Mouse (Mus musculus): ENCODE measurements at regions not wholly inside any gene's neighbourhood (a gene's known extent, or its start where the extent isn't known, plus 50 kb on each side); places are given as distances from the start of the nearest gene placed in this dataset.

DNA sequence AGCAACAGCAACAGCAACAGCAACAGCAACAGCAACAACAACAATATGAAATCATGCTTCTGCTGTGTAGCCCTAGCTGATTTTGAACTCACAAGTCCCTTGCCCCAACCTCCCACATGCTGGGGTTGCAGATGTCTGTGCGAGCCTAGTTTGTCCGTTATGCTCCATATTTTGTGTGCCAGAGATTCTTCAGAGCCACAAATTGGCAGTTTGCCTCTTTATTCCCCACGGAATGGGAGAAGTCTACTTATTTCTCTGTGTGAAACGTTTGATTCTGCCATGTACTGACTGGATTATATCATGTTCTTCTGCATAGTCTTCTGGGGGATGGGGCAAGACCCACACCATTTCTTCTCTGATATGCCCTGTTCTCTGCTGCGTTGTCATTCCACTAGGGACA lies 64.5 kb upstream of the Myocd start:
- Histone ChIP-seq H3K4me2 (ENCODE audit: low read depth, low read length) (no peak overlapping the region), H3K4me1 (ENCODE audit: control insufficient read depth, insufficient read depth, low read length) (no peaks in the 10 kb centered on the region), H3K36me3 (ENCODE audit: control insufficient read depth, insufficient read depth, low read length) (no peaks in the 10 kb centered on the region), H3K27me3 (replicated peaks; ENCODE audit: control insufficient read depth, insufficient read depth, low read length) (no peaks in the 10 kb centered on the region), H3K9ac (ENCODE audit: low read depth, low read length) (no peak overlapping the region), H3K9me3 (ENCODE audit: control insufficient read depth, low read length) (no peaks in the 10 kb centered on the region), H3K4me3 (ENCODE audit: low read depth, low read length) (no peak overlapping the region), H3K27ac (replicated peaks; ENCODE audit: low read depth, low read length) (no peak overlapping the region)
- 50% methylated on average over 5 of the region's 5 CpGs for WGBS
- DNase-seq (ENCODE audit: low spot score) (peak; percentile 29), ATAC-seq (ENCODE audit: low read depth) (no peak)

DNA sequence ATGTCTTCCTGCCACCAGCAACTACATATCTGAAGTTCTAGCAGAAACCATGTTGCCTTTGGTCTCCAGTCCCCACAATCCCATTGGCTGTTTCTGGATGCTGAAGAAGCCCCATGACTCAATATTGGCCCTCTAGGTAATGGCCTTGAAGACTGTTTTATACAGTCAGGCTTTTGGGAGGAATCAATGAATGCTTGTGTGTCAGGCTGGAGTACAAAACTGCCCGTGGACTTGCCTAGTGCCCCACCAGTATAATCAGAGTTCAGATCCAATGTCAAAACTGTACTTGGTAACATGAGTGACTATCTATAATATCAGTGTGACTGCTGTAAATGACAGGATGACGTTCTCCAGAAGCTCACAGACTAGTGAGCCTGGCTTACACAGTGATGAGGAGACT lies 63.3 kb upstream of the Myocd start:
- Histone ChIP-seq H3K4me3 (ENCODE audit: low read depth, low read length) (no peak overlapping the region), H3K9me3 (ENCODE audit: control insufficient read depth, low read length) (no peaks in the 10 kb centered on the region), H3K36me3 (ENCODE audit: control insufficient read depth, insufficient read depth, low read length) (no peaks in the 10 kb centered on the region), H3K4me2 (ENCODE audit: low read depth, low read length) (no peak overlapping the region), H3K27ac (replicated peaks; ENCODE audit: low read depth, low read length) (no peak overlapping the region), H3K4me1 (ENCODE audit: control insufficient read depth, insufficient read depth, low read length) (peaks cover 3% of the 10 kb centered on the region; the same call in 1 of the 2 replicates), H3K9ac (ENCODE audit: low read depth, low read length) (no peak overlapping the region), H3K27me3 (replicated peaks; ENCODE audit: control insufficient read depth, insufficient read depth, low read length) (no peaks in the 10 kb centered on the region)
- ATAC-seq (ENCODE audit: low read depth) (no peak), DNase-seq (ENCODE audit: low spot score) (no peak)
- WGBS: 77% methylated on average over 2 of the region's 2 CpGs

- Histone ChIP-seq H3K27me3 (replicated peaks; ENCODE audit: control insufficient read depth, insufficient read depth, low read length) (no peaks in the 10 kb centered on the region), H3K27ac (replicated peaks; ENCODE audit: low read depth, low read length) (no peak overlapping the region), H3K36me3 (ENCODE audit: control insufficient read depth, insufficient read depth, low read length) (no peaks in the 10 kb centered on the region), H3K9me3 (ENCODE audit: control insufficient read depth, low read length) (no peaks in the 10 kb centered on the region), H3K4me1 (ENCODE audit: control insufficient read depth, insufficient read depth, low read length) (peaks cover 5% of the 10 kb centered on the region; the same call in 1 of the 2 replicates), H3K4me2 (ENCODE audit: low read depth, low read length) (no peak overlapping the region), H3K9ac (ENCODE audit: low read depth, low read length) (no peak overlapping the region), H3K4me3 (ENCODE audit: low read depth, low read length) (no peak overlapping the region)
- DNase-seq (ENCODE audit: low spot score) (peak; percentile 70), ATAC-seq (ENCODE audit: low read depth) (no peak)
- WGBS: 41% methylated on average over 4 of the region's 4 CpGs
Measured at GRCm38 (mm10) chr11:65322877-65323440, 53.2 kb upstream of the Myocd start.

All from embryonic facial prominence, embryonic 14.5 days (tissue).